Mouse (Mus musculus): ENCODE data around the gene Doxl2.
A peak's percentile ranks its signal among the peaks of the same experiment; 100 is the strongest.
"Not testable (repeated sequence)": the region's sequence is repeated elsewhere in the genome, so short reads cannot be mapped to it uniquely, and the experiment has no call there.

Doxl2 gene

DNA sequence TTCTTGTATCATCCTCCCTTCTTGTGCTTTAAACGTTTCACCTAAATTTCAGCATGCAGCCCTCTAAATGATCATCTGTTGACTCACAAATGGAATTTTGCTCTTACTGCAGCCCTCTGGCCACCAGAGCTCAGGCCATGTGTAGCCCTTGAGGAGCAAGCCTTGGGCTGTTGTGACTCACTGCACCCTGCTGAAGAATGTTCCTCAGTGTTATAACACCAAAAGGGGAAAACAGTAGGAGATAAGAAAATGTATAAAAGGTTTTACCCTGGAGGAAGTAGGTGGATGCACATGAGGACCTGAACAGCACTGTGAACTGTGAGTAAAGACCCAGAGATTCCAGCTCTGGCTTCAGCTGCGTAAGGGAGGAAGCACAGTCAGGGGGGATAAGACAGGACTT lies at the start of gene Doxl2:
TSS of gene Doxl2 (plus strand) at position 301 of the 400 bp plus-strand sequence.
- no peak for DNase-seq (ENCODE audit: low read depth)

DNA sequence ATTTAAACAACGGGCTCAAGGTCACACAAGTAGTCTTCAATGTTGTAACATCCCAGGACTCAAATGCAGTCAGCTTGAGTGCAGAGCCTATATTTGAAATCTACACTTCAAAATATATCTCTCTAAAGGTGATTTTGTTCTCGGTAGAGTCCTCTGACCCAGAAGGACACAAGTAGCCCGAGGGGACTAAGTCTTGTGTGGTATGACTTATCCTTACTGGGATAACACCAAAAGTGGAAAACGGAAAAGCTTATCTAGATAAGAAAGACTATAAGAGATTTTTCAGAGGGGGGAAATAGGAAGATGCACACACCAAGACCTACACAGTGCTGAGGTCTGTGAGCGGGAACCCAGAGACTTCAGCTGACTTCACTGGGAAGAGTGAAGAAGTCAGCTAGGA lies 45.2 kb upstream of the Doxl2 start, which contains the start of gene 1600015I10Rik:
TSS of gene 1600015I10Rik (plus strand) at position 301 of the 400 bp plus-strand sequence.
- DNase-seq (ENCODE audit: low read depth): no peak

GRCm38 (mm10) chr6:48949596-48949995 lies 25.2 kb upstream of the Doxl2 start:
- no peak for DNase-seq (ENCODE audit: low read depth)

DNA sequence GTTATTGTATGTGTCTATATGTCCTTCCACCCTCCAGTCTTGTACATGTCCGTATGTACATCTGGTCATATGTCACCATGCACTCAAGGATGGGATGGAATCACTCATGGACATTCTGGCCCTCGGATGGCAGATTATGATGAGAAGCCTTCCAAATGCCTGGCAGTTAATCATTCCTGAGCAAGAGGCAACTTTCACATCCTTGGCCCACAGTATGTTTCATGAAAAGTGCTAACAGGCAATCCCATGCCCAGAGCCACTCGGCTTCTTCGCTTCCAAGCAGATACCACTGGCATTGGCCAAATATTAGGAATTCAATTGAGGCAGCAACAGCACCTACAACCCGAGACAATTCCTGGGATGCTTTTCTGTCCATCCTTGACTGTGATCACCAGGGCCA lies 24.1 kb upstream of the Doxl2 start:
- DNase-seq (ENCODE audit: low read depth): no peak

DNA sequence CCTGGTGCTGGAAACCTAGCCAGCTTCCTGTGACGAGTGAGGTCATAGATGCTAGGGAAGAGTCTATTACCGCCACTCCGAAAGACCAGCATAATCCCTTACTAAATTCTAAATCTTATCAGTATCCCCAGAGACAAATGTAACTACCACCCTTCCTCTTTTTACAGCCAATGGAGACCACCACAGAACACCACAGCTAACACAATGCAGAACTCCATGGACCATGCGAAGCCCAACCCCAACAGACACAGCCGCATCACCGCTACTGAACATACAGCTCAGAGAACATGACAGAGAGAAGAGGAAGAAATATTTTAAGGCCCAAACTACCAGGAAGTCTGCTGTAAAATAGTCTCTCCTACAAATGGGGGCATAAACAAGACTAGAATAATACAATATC lies 23.1 kb upstream of the Doxl2 start:
- no peak for DNase-seq (ENCODE audit: low read depth)

DNA sequence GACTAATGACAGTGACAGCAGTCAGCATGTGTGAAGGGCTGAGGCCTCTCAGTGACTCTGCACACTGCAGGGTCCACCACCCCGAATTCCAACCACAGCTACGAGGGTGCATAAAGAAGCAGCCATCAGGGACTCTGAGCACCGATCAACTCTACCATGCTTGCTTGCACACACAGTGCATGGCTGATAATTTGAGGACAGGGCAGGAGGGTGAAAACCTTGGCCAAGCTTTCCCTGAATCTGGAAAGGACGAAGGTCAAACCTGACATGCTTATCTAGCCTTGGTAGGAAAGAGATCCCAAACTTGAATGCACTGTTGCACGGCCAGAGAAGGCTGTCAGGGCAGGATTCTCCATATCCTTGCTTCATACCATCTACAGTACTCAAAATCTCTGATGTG lies 21.5 kb upstream of the Doxl2 start:
- DNase-seq (ENCODE audit: low read depth): no peak

DNA sequence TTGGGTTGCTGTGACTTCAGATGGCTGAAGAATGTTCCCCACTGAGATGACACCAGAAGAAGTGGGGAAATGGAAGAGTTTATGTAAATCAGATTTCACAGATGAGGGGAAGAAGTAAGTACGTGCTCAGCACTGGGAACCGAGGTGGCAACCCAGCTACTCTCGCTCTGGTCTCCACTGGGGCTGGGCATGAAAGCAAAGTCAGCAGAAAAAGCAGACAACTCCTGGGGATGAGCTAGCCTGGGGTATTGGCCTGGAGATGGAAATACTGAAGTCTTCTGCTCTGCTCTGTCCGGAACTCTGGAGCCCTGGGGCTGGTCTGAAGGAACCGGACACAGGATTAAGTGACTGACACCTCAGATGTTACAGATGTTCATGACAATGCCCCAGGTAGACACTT lies 20.6 kb upstream of the Doxl2 start:
- DNase-seq (ENCODE audit: low read depth): no peak

DNA sequence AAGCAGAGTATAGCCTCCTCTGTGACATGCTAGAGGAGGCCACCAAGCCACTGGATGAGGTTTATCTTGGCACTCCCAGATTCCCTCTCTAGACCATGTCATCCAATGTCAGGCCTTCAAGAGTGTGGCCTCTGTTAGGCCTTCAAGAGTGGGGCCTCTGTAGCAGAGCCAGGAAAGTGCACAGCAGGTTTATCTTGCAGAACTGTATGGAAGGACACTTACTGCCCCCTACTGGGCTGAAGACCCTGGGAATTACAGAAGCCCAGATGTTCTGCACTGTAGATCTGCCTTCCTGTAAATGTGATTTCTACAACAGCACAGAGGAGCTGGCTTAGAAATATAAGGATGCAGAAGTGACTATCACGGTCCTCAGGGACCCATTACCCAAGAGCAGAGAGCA lies 19.8 kb upstream of the Doxl2 start:
- peak; percentile 53 for DNase-seq (ENCODE audit: low read depth)

DNA sequence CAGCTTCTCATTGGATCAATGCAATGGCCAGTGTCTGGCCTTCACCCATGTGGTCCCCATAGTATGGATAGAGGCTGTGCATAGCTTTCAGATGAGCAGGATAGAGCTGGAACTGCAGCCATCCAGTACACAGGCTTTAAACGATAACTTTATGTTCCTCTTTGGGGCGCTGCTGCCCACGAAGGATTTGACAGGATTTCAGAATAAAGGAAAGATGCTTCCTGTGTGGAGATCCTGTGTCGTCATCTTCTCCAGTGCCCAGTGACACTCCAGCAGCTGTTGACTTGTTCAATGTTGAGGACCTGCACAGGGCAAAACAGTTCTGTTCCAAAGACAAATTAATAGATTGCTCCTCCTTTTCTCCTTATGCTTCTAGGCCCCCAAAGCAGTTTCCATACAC lies 18.0 kb upstream of the Doxl2 start:
- DNase-seq (ENCODE audit: low read depth): no peak

DNA sequence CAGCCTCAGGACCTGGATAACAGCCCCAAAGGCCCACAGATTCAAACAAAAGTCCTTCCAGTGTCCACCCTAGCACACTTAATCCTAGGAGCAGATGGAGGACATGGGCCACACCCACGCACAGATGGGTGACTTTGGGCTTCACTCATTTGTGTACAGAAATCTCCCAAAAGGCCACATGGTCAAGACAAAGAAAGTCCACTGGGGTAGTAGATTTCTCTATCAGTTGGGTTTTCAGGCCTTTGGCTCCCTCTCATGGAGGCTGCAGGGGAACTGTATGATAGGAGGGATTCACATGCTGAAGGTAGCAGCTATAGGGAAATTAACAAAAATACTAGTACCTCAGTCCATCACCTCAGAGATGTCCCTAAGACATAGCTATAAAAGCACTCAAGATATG lies 16.7 kb upstream of the Doxl2 start:
- DNase-seq (ENCODE audit: low read depth): no peak

DNA sequence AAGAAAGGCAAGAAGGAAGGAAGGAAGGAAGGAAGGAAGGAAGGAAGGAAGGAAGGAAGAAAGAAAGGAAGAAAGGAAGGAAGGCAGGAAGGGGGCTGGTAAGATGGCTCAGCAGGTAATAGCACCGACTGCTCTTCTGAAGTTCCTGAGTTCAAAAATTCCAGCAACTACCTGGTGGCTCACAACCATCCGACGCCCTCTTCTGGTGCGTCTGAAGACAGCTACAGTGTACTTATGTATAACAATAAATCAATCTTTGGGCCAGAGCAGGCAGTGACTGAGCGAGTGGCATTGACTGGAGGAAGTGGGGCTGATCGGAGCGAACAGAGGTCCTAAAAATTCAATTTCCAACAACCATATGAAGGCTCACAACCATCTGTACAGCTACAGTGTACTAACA lies 15.6 kb upstream of the Doxl2 start:
- peak; percentile 7 for DNase-seq (ENCODE audit: low read depth)

GRCm38 (mm10) chr6:48966696-48967095 lies 8.1 kb upstream of the Doxl2 start:
- not testable (repeated sequence) for DNase-seq (ENCODE audit: low read depth)

GRCm38 (mm10) chr6:48967868-48968267 lies 6.9 kb upstream of the Doxl2 start:
- DNase-seq (ENCODE audit: low read depth): no peak

DNA sequence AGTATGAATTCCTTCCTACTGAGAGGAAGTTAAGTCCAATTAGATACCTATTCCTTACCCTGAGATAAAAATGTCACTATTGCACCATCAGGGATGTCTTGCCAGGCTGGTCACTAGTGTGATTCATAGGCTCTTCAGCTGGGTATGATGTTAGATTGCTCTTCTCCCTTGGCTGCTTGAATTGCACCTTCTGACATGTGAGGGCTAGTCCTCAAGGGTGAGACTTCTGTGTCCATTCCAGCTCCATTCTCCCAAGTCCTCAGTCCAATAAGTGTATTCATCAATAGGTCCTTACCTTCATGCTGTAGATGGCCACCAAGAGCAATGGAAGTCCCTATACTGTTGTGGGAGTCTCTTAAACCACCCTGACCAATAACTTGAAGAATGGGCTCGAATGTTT lies 4.9 kb downstream of the Doxl2 start:
- DNase-seq (ENCODE audit: low read depth): no peak

DNA sequence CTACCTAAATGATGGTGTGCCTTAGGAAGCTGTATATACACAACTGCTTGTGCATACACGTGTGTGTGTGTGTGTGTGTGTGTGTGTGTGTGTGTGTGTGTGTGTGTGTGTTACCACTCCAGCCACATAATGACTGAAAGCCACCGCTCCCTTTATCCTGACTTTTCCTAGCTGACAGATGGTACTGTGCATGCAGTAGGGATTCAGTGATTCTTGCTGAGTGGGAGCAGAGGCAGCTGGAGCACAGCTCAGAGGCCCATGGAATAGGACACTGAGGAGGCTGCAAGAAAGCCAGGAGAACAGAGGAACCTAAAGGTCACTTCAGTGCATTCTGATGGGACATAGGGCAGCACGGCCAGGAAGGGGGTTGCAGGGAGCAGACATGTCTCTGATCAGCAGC lies 7.5 kb downstream of the Doxl2 start:
- DNase-seq (ENCODE audit: low read depth): no peak

DNA sequence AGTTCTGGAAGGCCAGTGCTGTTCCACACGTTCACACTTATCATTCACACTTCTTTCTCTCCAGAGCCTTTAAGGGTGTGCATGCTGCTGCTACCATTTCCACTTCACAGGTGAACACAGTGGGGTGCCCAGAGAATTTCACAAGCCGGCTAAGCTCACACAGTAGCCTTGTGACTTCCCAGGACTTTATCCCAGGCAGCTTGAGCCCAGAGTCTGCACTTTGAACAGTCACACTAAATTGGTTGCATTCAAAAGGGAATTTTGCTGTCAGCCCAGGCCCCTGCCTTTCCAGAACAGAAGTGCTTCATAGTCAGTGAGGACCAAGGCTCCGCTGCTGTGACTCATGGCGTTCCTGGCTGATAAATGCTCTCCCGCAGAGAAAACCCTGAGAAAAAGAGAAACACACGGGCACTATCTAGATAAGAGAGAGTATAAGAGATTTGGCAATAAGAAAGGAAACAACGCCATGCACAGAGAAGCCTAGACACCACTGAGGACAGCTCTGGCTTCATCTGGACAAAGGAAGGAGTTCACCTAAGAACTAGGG lies 11.8 kb downstream of the Doxl2 start, which contains the start of gene Svs1:
TSS of gene Svs1 (plus strand) at position 418 of the 547 bp plus-strand sequence.
- no peak for DNase-seq (ENCODE audit: low read depth)

DNA sequence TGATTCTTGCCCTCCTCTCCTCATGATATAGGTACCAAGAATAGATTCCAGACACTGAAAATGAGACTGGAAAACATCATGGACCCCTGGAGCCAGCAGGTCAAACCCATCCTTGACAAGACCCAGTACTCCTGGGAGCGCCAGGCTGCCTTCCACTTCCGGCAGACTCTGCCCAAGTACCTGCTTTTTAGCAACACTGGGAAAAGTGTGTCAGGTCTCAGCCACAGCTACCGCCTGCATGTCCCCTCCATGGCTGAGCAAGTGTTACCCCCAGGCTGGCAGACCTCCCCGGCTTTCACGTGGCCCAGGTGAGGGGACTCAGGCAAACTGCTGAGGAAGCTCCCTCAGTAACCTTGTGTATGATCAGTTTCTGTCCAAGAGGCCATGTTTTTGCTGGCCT lies 15.2 kb downstream of the Doxl2 start:
- DNase-seq (ENCODE audit: low read depth): no peak

DNA sequence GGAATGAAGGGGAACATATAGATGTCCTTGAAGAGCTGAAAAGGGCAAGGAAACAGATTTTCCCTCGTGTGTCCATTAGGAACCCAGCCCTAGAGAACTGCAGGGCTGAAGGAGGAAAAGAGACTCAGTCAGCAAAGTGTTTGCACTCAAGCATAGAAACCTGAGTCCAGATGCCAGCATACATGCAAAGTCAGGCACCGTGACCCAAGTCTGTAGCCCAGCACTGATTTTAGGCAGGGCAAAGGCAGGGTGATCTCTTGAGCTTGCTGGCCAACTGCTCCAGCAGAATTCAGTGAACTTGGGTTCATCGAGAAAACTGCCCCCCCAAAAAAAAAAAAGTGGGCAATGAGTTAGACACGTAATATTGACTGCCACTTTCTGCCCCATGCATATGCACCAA lies 17.2 kb downstream of the Doxl2 start:
- no peak for DNase-seq (ENCODE audit: low read depth)

- DNase-seq (ENCODE audit: low read depth): no peak
Measured at GRCm38 (mm10) chr6:48998186-48998585, 23.4 kb downstream of the Doxl2 start.

DNA sequence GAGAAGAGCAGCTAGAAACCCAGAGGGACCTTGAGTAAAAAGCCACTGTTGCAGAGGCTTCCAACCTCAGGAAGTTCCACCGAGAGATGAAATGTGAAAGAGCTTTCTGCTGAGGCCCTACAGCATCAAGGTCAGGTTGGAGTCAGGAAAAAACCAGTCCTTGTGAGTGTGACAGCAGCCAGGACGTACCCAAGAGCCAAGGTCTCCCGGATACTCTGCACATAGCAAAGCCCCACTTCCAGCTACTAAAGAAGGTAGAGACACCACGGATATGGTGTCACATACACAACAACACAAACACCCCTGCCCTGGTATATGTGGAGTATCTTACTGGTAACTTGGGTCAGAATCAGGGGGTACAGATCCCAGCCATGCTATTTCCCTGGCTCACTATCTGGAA lies 24.0 kb downstream of the Doxl2 start:
- no peak for DNase-seq (ENCODE audit: low read depth)

DNA sequence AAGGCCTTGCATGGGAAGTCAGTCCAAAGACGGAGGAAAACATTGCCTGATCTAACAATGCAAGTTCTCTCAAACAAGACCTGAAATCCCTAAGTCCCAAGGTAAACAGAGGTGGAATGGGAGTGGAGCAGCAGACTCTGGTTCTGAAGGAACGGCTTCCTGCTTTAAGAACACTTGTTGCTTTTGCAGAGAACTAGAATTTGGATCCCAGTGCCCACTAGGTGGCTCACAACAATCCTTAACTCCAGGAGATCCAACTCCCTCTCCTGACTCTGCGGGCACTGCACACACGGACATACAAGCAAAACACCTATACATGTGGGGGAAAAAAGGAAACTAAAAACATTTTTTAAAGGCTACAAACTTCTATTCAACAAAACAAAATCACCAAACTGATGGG lies 28.6 kb downstream of the Doxl2 start:
- DNase-seq (ENCODE audit: low read depth): no peak

- DNase-seq (ENCODE audit: low read depth): peak; percentile 89
Measured at GRCm38 (mm10) chr6:49007981-49008380, 33.2 kb downstream of the Doxl2 start.

GRCm38 (mm10) chr6:49008420-49009160 lies 33.8 kb downstream of the Doxl2 start:
- DNase-seq (ENCODE audit: low read depth): no peak

GRCm38 (mm10) chr6:49009161-49009555 lies 34.4 kb downstream of the Doxl2 start:
- DNase-seq (ENCODE audit: low read depth): no peak

Data from induced T-regulatory cell, adult 2 months (primary cell).